Mouse (Mus musculus): ENCODE measurements around the gene Acvr1b.

DNA sequence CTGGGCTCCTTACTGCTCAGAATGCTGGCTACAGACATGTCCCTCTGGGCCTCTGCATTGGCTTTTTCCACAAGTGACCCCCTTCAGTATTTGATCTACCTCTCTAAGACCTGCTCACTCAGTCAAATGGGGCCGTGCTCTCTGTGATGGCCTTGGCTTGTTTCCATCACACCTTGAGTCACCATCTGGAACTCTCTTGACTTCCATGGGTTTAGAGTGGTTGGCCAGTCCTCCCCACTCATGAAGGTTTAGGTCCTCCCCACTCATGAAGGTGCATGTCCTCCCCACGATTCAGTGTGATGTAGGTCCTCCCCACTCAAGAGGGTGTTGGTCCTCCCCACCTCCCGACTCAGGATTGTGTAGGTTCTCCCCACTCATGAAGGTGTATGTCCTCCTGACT lies 59.3 kb downstream of the Acvr1b start:
- TF ChIP-seq POLR2A (IDR thresholded peaks at IDR 0.05; ENCODE audit: borderline replicate concordance, insufficient read depth, low read length) (no peak), CTCF (IDR thresholded peaks at IDR 0.05; ENCODE audit: borderline replicate concordance, insufficient read depth, low read depth, low read length) (no peak)
